Mouse (Mus musculus): ENCODE data around the gene Hbs1l. TPM values are rescaled to one million over a fixed set of nuclear protein-coding genes. Genes with fewer than 3 reads are reported as not detected.

Gene Hbs1l
- polyA plus RNA-seq, 1 experiment from 2014 or later, result 80.2 TPM

- H3K4me1 ChIP-seq (ENCODE audit: control insufficient read depth, insufficient read depth, low read length), result no peaks in the 10 kb centered on the region
- H3K9ac ChIP-seq (ENCODE audit: low read depth, low read length), result no peak overlapping the region
- no peak overlapping the region for H3K4me3 ChIP-seq (ENCODE audit: low read depth, low read length)
- no peak overlapping the region for H3K27ac ChIP-seq (ENCODE audit: low read depth, low read length)
- H3K4me2 ChIP-seq, result no peak overlapping the region
- 0 out of 2 replicates have a peak, but pooled peaks cover 2% of the 10 kb centered on the region for H3K36me3 ChIP-seq (ENCODE audit: control insufficient read depth, insufficient read depth, low read length)
- no peaks in the 10 kb centered on the region for H3K9me3 ChIP-seq (replicated peaks; ENCODE audit: control insufficient read depth, low read length)
- no peak for ATAC-seq (replicated peaks; ENCODE audit: insufficient number of reproducible peaks, low FRiP score, low TSS enrichment)
- H3K27me3 ChIP-seq (ENCODE audit: control insufficient read depth, insufficient read depth, low read length), result no peaks in the 10 kb centered on the region
- 93% methylated on average over 6 of the region's 6 CpGs for WGBS (ENCODE audit: insufficient replicate concordance)
Observed at GRCm38 (mm10) chr10:21372271-21372670, 76.5 kb downstream of the Hbs1l start.

- no peak within 1 kb of the TSS for H3K4me2 ChIP-seq
- no peaks in the 10 kb centered on the region for H3K36me3 ChIP-seq (ENCODE audit: control insufficient read depth, insufficient read depth, low read length)
- H3K4me3 ChIP-seq (ENCODE audit: low read depth, low read length), result no peak within 1 kb of the TSS
- no peaks in the 10 kb centered on the region for H3K4me1 ChIP-seq (ENCODE audit: control insufficient read depth, insufficient read depth, low read length)
- no peaks in the 10 kb centered on the region for H3K9me3 ChIP-seq (replicated peaks; ENCODE audit: control insufficient read depth, low read length)
- H3K9ac ChIP-seq (ENCODE audit: low read depth, low read length), result no peak within 1 kb of the TSS
- H3K27ac ChIP-seq (ENCODE audit: low read depth, low read length), result no peak within 1 kb of the TSS
- no peak for ATAC-seq (replicated peaks; ENCODE audit: insufficient number of reproducible peaks, low FRiP score, low TSS enrichment)
- WGBS (ENCODE audit: insufficient replicate concordance), result 83% methylated on average over 13 of the region's 13 CpGs
- H3K27me3 ChIP-seq (ENCODE audit: control insufficient read depth, insufficient read depth, low read length), result no peaks in the 10 kb centered on the region
Observed at GRCm38 (mm10) chr10:21376682-21377473, 81.1 kb downstream of the Hbs1l start, which contains the start of gene Aldh8a1. Aldh8a1 (plus strand) TSS chr10:21377291.

GRCm38 (mm10) chr10:21378196-21378944 lies 82.6 kb downstream of the Hbs1l start:
- no peaks in the 10 kb centered on the region for H3K27me3 ChIP-seq (ENCODE audit: control insufficient read depth, insufficient read depth, low read length)
- no peaks in the 10 kb centered on the region for H3K4me1 ChIP-seq (ENCODE audit: control insufficient read depth, insufficient read depth, low read length)
- no peaks in the 10 kb centered on the region for H3K36me3 ChIP-seq (ENCODE audit: control insufficient read depth, insufficient read depth, low read length)
- H3K4me2 ChIP-seq, result no peak overlapping the region
- H3K4me3 ChIP-seq (ENCODE audit: low read depth, low read length), result no peak overlapping the region
- no peak overlapping the region for H3K9ac ChIP-seq (ENCODE audit: low read depth, low read length)
- H3K27ac ChIP-seq (ENCODE audit: low read depth, low read length), result no peak overlapping the region
- no peaks in the 10 kb centered on the region for H3K9me3 ChIP-seq (replicated peaks; ENCODE audit: control insufficient read depth, low read length)
- WGBS (ENCODE audit: insufficient replicate concordance), result 62% methylated on average over 9 of the region's 9 CpGs
- no peak for ATAC-seq (replicated peaks; ENCODE audit: insufficient number of reproducible peaks, low FRiP score, low TSS enrichment)

GRCm38 (mm10) chr10:21382914-21383313 lies 87.1 kb downstream of the Hbs1l start:
- no peak for ATAC-seq (replicated peaks; ENCODE audit: insufficient number of reproducible peaks, low FRiP score, low TSS enrichment)
- no peak overlapping the region for H3K9ac ChIP-seq (ENCODE audit: low read depth, low read length)
- no peak overlapping the region for H3K4me3 ChIP-seq (ENCODE audit: low read depth, low read length)
- H3K27ac ChIP-seq (ENCODE audit: low read depth, low read length), result no peak overlapping the region
- WGBS (ENCODE audit: insufficient replicate concordance), result 17% methylated on average over 6 of the region's 6 CpGs
- no peak overlapping the region for H3K4me2 ChIP-seq
- H3K27me3 ChIP-seq (ENCODE audit: control insufficient read depth, insufficient read depth, low read length), result no peaks in the 10 kb centered on the region
- H3K36me3 ChIP-seq (ENCODE audit: control insufficient read depth, insufficient read depth, low read length), result no peaks in the 10 kb centered on the region
- no peaks in the 10 kb centered on the region for H3K4me1 ChIP-seq (ENCODE audit: control insufficient read depth, insufficient read depth, low read length)
- no peaks in the 10 kb centered on the region for H3K9me3 ChIP-seq (replicated peaks; ENCODE audit: control insufficient read depth, low read length)

GRCm38 (mm10) chr10:21385111-21385663 lies 89.4 kb downstream of the Hbs1l start:
- Histone ChIP-seq H3K9me3 (replicated peaks; ENCODE audit: control insufficient read depth, low read length) (no peaks in the 10 kb centered on the region), H3K4me2 (no peak overlapping the region), H3K27me3 (ENCODE audit: control insufficient read depth, insufficient read depth, low read length) (no peaks in the 10 kb centered on the region), H3K4me1 (ENCODE audit: control insufficient read depth, insufficient read depth, low read length) (no peaks in the 10 kb centered on the region), H3K27ac (ENCODE audit: low read depth, low read length) (no peak overlapping the region), H3K9ac (ENCODE audit: low read depth, low read length) (no peak overlapping the region), H3K4me3 (ENCODE audit: low read depth, low read length) (no peak overlapping the region), H3K36me3 (ENCODE audit: control insufficient read depth, insufficient read depth, low read length) (no peaks in the 10 kb centered on the region)
- 49% methylated on average over 3 of the region's 3 CpGs for WGBS (ENCODE audit: insufficient replicate concordance)
- ATAC-seq (replicated peaks; ENCODE audit: insufficient number of reproducible peaks, low FRiP score, low TSS enrichment), result no peak

- Histone ChIP-seq H3K27ac (ENCODE audit: low read depth, low read length) (no peak overlapping the region), H3K9me3 (replicated peaks; ENCODE audit: control insufficient read depth, low read length) (no peaks in the 10 kb centered on the region), H3K4me2 (no peak overlapping the region), H3K27me3 (ENCODE audit: control insufficient read depth, insufficient read depth, low read length) (no peaks in the 10 kb centered on the region), H3K4me3 (ENCODE audit: low read depth, low read length) (no peak overlapping the region), H3K9ac (ENCODE audit: low read depth, low read length) (no peak overlapping the region), H3K36me3 (ENCODE audit: control insufficient read depth, insufficient read depth, low read length) (no peaks in the 10 kb centered on the region), H3K4me1 (ENCODE audit: control insufficient read depth, insufficient read depth, low read length) (no peaks in the 10 kb centered on the region)
- 76% methylated on average over 11 of the region's 11 CpGs for WGBS (ENCODE audit: insufficient replicate concordance)
- no peak for ATAC-seq (replicated peaks; ENCODE audit: insufficient number of reproducible peaks, low FRiP score, low TSS enrichment)
Observed at GRCm38 (mm10) chr10:21389075-21389474, 93.3 kb downstream of the Hbs1l start.

GRCm38 (mm10) chr10:21390440-21390839 lies 94.7 kb downstream of the Hbs1l start:
- H3K27ac ChIP-seq (ENCODE audit: low read depth, low read length), result no peak overlapping the region
- H3K4me2 ChIP-seq, result no peak overlapping the region
- WGBS (ENCODE audit: insufficient replicate concordance), result 85% methylated on average over 4 of the region's 4 CpGs
- no peak overlapping the region for H3K9ac ChIP-seq (ENCODE audit: low read depth, low read length)
- no peak for ATAC-seq (replicated peaks; ENCODE audit: insufficient number of reproducible peaks, low FRiP score, low TSS enrichment)
- H3K4me1 ChIP-seq (ENCODE audit: control insufficient read depth, insufficient read depth, low read length), result no peaks in the 10 kb centered on the region
- H3K4me3 ChIP-seq (ENCODE audit: low read depth, low read length), result no peak overlapping the region
- H3K27me3 ChIP-seq (ENCODE audit: control insufficient read depth, insufficient read depth, low read length), result no peaks in the 10 kb centered on the region
- no peaks in the 10 kb centered on the region for H3K36me3 ChIP-seq (ENCODE audit: control insufficient read depth, insufficient read depth, low read length)
- no peaks in the 10 kb centered on the region for H3K9me3 ChIP-seq (replicated peaks; ENCODE audit: control insufficient read depth, low read length)

GRCm38 (mm10) chr10:21391286-21391685 lies 95.5 kb downstream of the Hbs1l start:
- no peak for ATAC-seq (replicated peaks; ENCODE audit: insufficient number of reproducible peaks, low FRiP score, low TSS enrichment)
- no peaks in the 10 kb centered on the region for H3K27me3 ChIP-seq (ENCODE audit: control insufficient read depth, insufficient read depth, low read length)
- 59% methylated on average over 4 of the region's 4 CpGs for WGBS (ENCODE audit: insufficient replicate concordance)
- H3K9ac ChIP-seq (ENCODE audit: low read depth, low read length), result no peak overlapping the region
- H3K4me2 ChIP-seq, result no peak overlapping the region
- 0 out of 2 replicates have a peak, but pooled peaks cover 4% of the 10 kb centered on the region for H3K4me1 ChIP-seq (ENCODE audit: control insufficient read depth, insufficient read depth, low read length)
- H3K36me3 ChIP-seq (ENCODE audit: control insufficient read depth, insufficient read depth, low read length), result no peaks in the 10 kb centered on the region
- no peak overlapping the region for H3K4me3 ChIP-seq (ENCODE audit: low read depth, low read length)
- H3K9me3 ChIP-seq (replicated peaks; ENCODE audit: control insufficient read depth, low read length), result no peaks in the 10 kb centered on the region
- H3K27ac ChIP-seq (ENCODE audit: low read depth, low read length), result no peak overlapping the region
